Mouse (Mus musculus) embryonic fibroblast, embryonic 13.5 days (primary cell): ENCODE measurements around the gene Arhgap23. TPM values are rescaled to one million over a fixed set of nuclear protein-coding genes. Genes with fewer than 3 reads are reported as not detected.

Experiments used
- H3K27ac ChIP-seq: 2 replicates; pipeline ENCODE4 v1.5.1; 2012; ENCODE audit warnings: low read length, control low read depth, inconsistent platforms; ENCODE audit not compliant: insufficient read depth
- H3K4me1 ChIP-seq: 2 replicates; pipeline ENCODE4 v1.6.1; 2011; ENCODE audit warnings: low read length; ENCODE audit not compliant: control insufficient read depth, insufficient read depth
- H3K4me3 ChIP-seq: 2 replicates; pipeline ENCODE4 v1.5.1; 2011; ENCODE audit warnings: mild to moderate bottlenecking, control low read depth, low read length; ENCODE audit not compliant: insufficient read depth
- CTCF ChIP-seq: IDR thresholded peaks from 2 replicates; pipeline ENCODE4 v1.5.1; 2011; ENCODE audit warnings: mild to moderate bottlenecking, control low read depth, low read length, moderate library complexity, borderline replicate concordance; ENCODE audit not compliant: insufficient read depth
- POLR2A ChIP-seq: IDR thresholded peaks from 2 replicates; pipeline ENCODE4 v1.6.1; 2011; ENCODE audit warnings: low read depth, mild to moderate bottlenecking, control low read depth, low read length, moderate library complexity
- polyA plus RNA-seq: library from polyadenylated mRNA; stranded (reverse); fragments of >200 nt; gene quantifications from 2 replicates; pipeline ENCODE4 v1.2.4, GENCODE M21; 2011; ENCODE audit warnings: low read depth; ENCODE audit not compliant: missing spikeins, insufficient read length

Arhgap23 gene
- polyA plus RNA-seq, 1 experiment, result 49.2 TPM

- no peak overlapping the region for H3K27ac ChIP-seq
- TF ChIP-seq POLR2A (peak; percentile 31; the same call in 1 of the 2 replicates), CTCF (no peak)
- peak overlapping the region; percentile 43 for H3K4me3 ChIP-seq
- peaks cover 11% of the 10 kb centered on the region; the same call in 1 of the 2 replicates for H3K4me1 ChIP-seq
Measured at GRCm38 (mm10) chr11:97404184-97404760, 11.1 kb upstream of the Arhgap23 start.

GRCm38 (mm10) chr11:97404761-97405190 is 10.6 kb upstream of the Arhgap23 start:
- Histone ChIP-seq H3K4me3 (peak overlapping the region; percentile 43), H3K4me1 (peaks cover 11% of the 10 kb centered on the region; the same call in 1 of the 2 replicates), H3K27ac (no peak overlapping the region)
- no peak for TF ChIP-seq CTCF
- TF ChIP-seq POLR2A, result no peak

- H3K4me3 ChIP-seq, result no peak overlapping the region
- peaks cover 11% of the 10 kb centered on the region; the same call in 1 of the 2 replicates for H3K4me1 ChIP-seq
- no peak overlapping the region for H3K27ac ChIP-seq
- TF ChIP-seq CTCF (no peak), POLR2A (no peak)
Measured at GRCm38 (mm10) chr11:97406094-97406951, 9.0 kb upstream of the Arhgap23 start.

- no peak overlapping the region for H3K4me3 ChIP-seq
- TF ChIP-seq POLR2A, result no peak
- TF ChIP-seq CTCF, result no peak
- no peak overlapping the region for H3K27ac ChIP-seq
- peaks cover 11% of the 10 kb centered on the region; the same call in 1 of the 2 replicates for H3K4me1 ChIP-seq
Measured at GRCm38 (mm10) chr11:97407456-97407855, 7.9 kb upstream of the Arhgap23 start.

GRCm38 (mm10) chr11:97408171-97408570 is 7.2 kb upstream of the Arhgap23 start:
- Histone ChIP-seq H3K27ac (no peak overlapping the region), H3K4me1 (peaks cover 11% of the 10 kb centered on the region; the same call in 1 of the 2 replicates), H3K4me3 (no peak overlapping the region)
- no peak for TF ChIP-seq POLR2A
- no peak for TF ChIP-seq CTCF

GRCm38 (mm10) chr11:97410958-97411357 is 4.4 kb upstream of the Arhgap23 start:
- Histone ChIP-seq H3K27ac (no peak overlapping the region), H3K4me1 (peaks cover 5% of the 10 kb centered on the region; the same call in 1 of the 2 replicates), H3K4me3 (no peak overlapping the region)
- TF ChIP-seq CTCF, result no peak
- TF ChIP-seq POLR2A, result no peak

GRCm38 (mm10) chr11:97412117-97412516 is 3.2 kb upstream of the Arhgap23 start:
- Histone ChIP-seq H3K27ac (no peak overlapping the region), H3K4me1 (no peaks in the 10 kb centered on the region), H3K4me3 (no peak overlapping the region)
- TF ChIP-seq CTCF (no peak), POLR2A (no peak)

- Histone ChIP-seq H3K4me1 (peaks cover 4% of the 10 kb centered on the region; the same call in 1 of the 2 replicates), H3K4me3 (no peak overlapping the region), H3K27ac (no peak overlapping the region)
- TF ChIP-seq POLR2A (no peak), CTCF (no peak)
Measured at GRCm38 (mm10) chr11:97412808-97413347, 2.5 kb upstream of the Arhgap23 start.

GRCm38 (mm10) chr11:97415712-97416636 is 641 bp downstream of the Arhgap23 start:
- no peak; the same call in 1 of the 2 replicates for TF ChIP-seq POLR2A
- TF ChIP-seq CTCF, result no peak
- H3K27ac ChIP-seq, result peak overlapping the region; percentile 70
- H3K4me3 ChIP-seq, result peak overlapping the region; percentile 91
- H3K4me1 ChIP-seq, result peaks cover 9% of the 10 kb centered on the region; the same call in 1 of the 2 replicates
